Mouse (Mus musculus): ENCODE measurements around the gene Wwox. TPM values are rescaled to one million over a fixed set of nuclear protein-coding genes. Genes with fewer than 3 reads are reported as not detected.
A peak's percentile ranks its signal among the peaks of the same experiment; 100 is the strongest.

The Wwox gene
- polyA plus RNA-seq, 1 experiment from 2014 or later, result 10.2 TPM

GRCm38 (mm10) chr8:114923629-114924028 is 484.2 kb downstream of the Wwox start:
- H3K27me3 ChIP-seq, result peaks cover 20% of the 10 kb centered on the region; the same call in 1 of the 2 replicates
- H3K27ac ChIP-seq, result no peak overlapping the region
- no peaks in the 10 kb centered on the region for H3K36me3 ChIP-seq (ENCODE audit: poor library complexity, severe bottlenecking)
- H3K4me3 ChIP-seq, result no peak overlapping the region
- H3K4me2 ChIP-seq, result no peak overlapping the region
- no peak overlapping the region for H3K9ac ChIP-seq
- H3K9me3 ChIP-seq (replicated peaks), result no peaks in the 10 kb centered on the region
- no peak; the same call in 1 of the 2 replicates for ATAC-seq
- 67% methylated on average over 7 of the region's 7 CpGs for WGBS
- H3K4me1 ChIP-seq, result 0 out of 2 replicates have a peak, but pooled peaks cover 3% of the 10 kb centered on the region

GRCm38 (mm10) chr8:114927412-114927811 is 488.0 kb downstream of the Wwox start:
- Histone ChIP-seq H3K4me2 (no peak overlapping the region), H3K4me3 (no peak overlapping the region), H3K4me1 (peaks cover 6% of the 10 kb centered on the region; the same call in 1 of the 2 replicates), H3K9me3 (replicated peaks) (no peaks in the 10 kb centered on the region), H3K36me3 (ENCODE audit: poor library complexity, severe bottlenecking) (no peaks in the 10 kb centered on the region), H3K9ac (no peak overlapping the region), H3K27ac (no peak overlapping the region), H3K27me3 (peaks cover 43% of the 10 kb centered on the region)
- no peak for ATAC-seq
- 79% methylated on average over 8 of the region's 8 CpGs for WGBS

- 91% methylated on average over 4 of the region's 4 CpGs for WGBS
- no peak overlapping the region for H3K4me2 ChIP-seq
- no peak overlapping the region for H3K9ac ChIP-seq
Measured at GRCm38 (mm10) chr8:114927917-114928316, 488.5 kb downstream of the Wwox start.

GRCm38 (mm10) chr8:114929597-114929996 is 490.1 kb downstream of the Wwox start:
- Histone ChIP-seq H3K27me3 (peaks cover 49% of the 10 kb centered on the region), H3K27ac (no peak overlapping the region), H3K4me2 (no peak overlapping the region), H3K36me3 (ENCODE audit: poor library complexity, severe bottlenecking) (no peaks in the 10 kb centered on the region), H3K4me1 (peaks cover 7% of the 10 kb centered on the region; the same call in 1 of the 2 replicates), H3K4me3 (no peak overlapping the region), H3K9me3 (replicated peaks) (no peaks in the 10 kb centered on the region), H3K9ac (no peak overlapping the region)
- 95% methylated on average over 4 of the region's 4 CpGs for WGBS
- ATAC-seq, result no peak

More at GRCm38 (mm10) chr8:114927917-114928316, 488.5 kb downstream of the Wwox start:
- peaks cover 43% of the 10 kb centered on the region for H3K27me3 ChIP-seq
- H3K4me3 ChIP-seq, result no peak overlapping the region
- no peak for ATAC-seq
- peaks cover 7% of the 10 kb centered on the region; the same call in 1 of the 2 replicates for H3K4me1 ChIP-seq
- no peaks in the 10 kb centered on the region for H3K36me3 ChIP-seq (ENCODE audit: poor library complexity, severe bottlenecking)
- H3K27ac ChIP-seq, result no peak overlapping the region
- no peaks in the 10 kb centered on the region for H3K9me3 ChIP-seq (replicated peaks)

- Histone ChIP-seq H3K9me3 (replicated peaks) (no peaks in the 10 kb centered on the region), H3K27ac (no peak overlapping the region), H3K4me2 (peak overlapping the region; percentile 8; the same call in 1 of the 2 replicates), H3K27me3 (peaks cover 46% of the 10 kb centered on the region), H3K4me3 (no peak overlapping the region), H3K9ac (no peak overlapping the region), H3K36me3 (ENCODE audit: poor library complexity, severe bottlenecking) (no peaks in the 10 kb centered on the region), H3K4me1 (peaks cover 16% of the 10 kb centered on the region)
- 25% methylated on average over 18 of the region's 18 CpGs for WGBS
- no peak for ATAC-seq
Measured at GRCm38 (mm10) chr8:114932071-114932630, 492.7 kb downstream of the Wwox start.

- no peak overlapping the region for H3K27ac ChIP-seq
- WGBS, result 47% methylated on average over 1 of the region's 1 CpGs
Measured at GRCm38 (mm10) chr8:114933248-114933647, 493.8 kb downstream of the Wwox start.

GRCm38 (mm10) chr8:114936887-114937286 is 497.4 kb downstream of the Wwox start:
- Histone ChIP-seq H3K9me3 (replicated peaks) (no peaks in the 10 kb centered on the region), H3K4me2 (no peak overlapping the region), H3K4me1 (peaks cover 23% of the 10 kb centered on the region), H3K4me3 (no peak overlapping the region), H3K36me3 (ENCODE audit: poor library complexity, severe bottlenecking) (no peaks in the 10 kb centered on the region), H3K9ac (no peak overlapping the region), H3K27me3 (peaks cover 55% of the 10 kb centered on the region), H3K27ac (no peak overlapping the region)
- peak; percentile 93 for ATAC-seq
- WGBS, result 3% methylated on average over 10 of the region's 10 CpGs

More at GRCm38 (mm10) chr8:114933248-114933647, 493.8 kb downstream of the Wwox start:
- Histone ChIP-seq H3K27me3 (peaks cover 50% of the 10 kb centered on the region), H3K4me3 (no peak overlapping the region), H3K36me3 (ENCODE audit: poor library complexity, severe bottlenecking) (no peaks in the 10 kb centered on the region), H3K9me3 (replicated peaks) (no peaks in the 10 kb centered on the region), H3K4me2 (no peak overlapping the region), H3K9ac (no peak overlapping the region), H3K4me1 (peaks cover 24% of the 10 kb centered on the region)
- no peak for ATAC-seq

GRCm38 (mm10) chr8:114939338-114939737 is 499.9 kb downstream of the Wwox start:
- no peak for ATAC-seq
- Histone ChIP-seq H3K9ac (no peak overlapping the region), H3K36me3 (ENCODE audit: poor library complexity, severe bottlenecking) (no peaks in the 10 kb centered on the region), H3K27me3 (peaks cover 58% of the 10 kb centered on the region), H3K27ac (no peak overlapping the region), H3K4me3 (no peak overlapping the region), H3K9me3 (replicated peaks) (no peaks in the 10 kb centered on the region), H3K4me2 (no peak overlapping the region), H3K4me1 (peaks cover 16% of the 10 kb centered on the region)
- 90% methylated on average over 8 of the region's 8 CpGs for WGBS

- Histone ChIP-seq H3K4me3 (no peak overlapping the region), H3K9ac (no peak overlapping the region), H3K9me3 (replicated peaks) (no peaks in the 10 kb centered on the region), H3K4me2 (no peak overlapping the region), H3K36me3 (ENCODE audit: poor library complexity, severe bottlenecking) (no peaks in the 10 kb centered on the region), H3K27ac (no peak overlapping the region), H3K27me3 (peaks cover 56% of the 10 kb centered on the region), H3K4me1 (peaks cover 16% of the 10 kb centered on the region)
- no peak for ATAC-seq
- WGBS, result 92% methylated on average over 5 of the region's 5 CpGs
Measured at GRCm38 (mm10) chr8:114941096-114941495, 501.6 kb downstream of the Wwox start.

GRCm38 (mm10) chr8:114941644-114942043 is 502.2 kb downstream of the Wwox start:
- 92% methylated on average over 9 of the region's 9 CpGs for WGBS
- H3K9ac ChIP-seq, result no peak overlapping the region
- no peaks in the 10 kb centered on the region for H3K9me3 ChIP-seq (replicated peaks)
- no peak overlapping the region for H3K27ac ChIP-seq
- no peak for ATAC-seq
- peaks cover 56% of the 10 kb centered on the region for H3K27me3 ChIP-seq
- H3K4me1 ChIP-seq, result peaks cover 13% of the 10 kb centered on the region
- H3K4me2 ChIP-seq, result no peak overlapping the region
- H3K36me3 ChIP-seq (ENCODE audit: poor library complexity, severe bottlenecking), result no peaks in the 10 kb centered on the region
- H3K4me3 ChIP-seq, result no peak overlapping the region

- Histone ChIP-seq H3K9me3 (replicated peaks) (no peaks in the 10 kb centered on the region), H3K4me2 (no peak overlapping the region), H3K27ac (no peak overlapping the region), H3K9ac (no peak overlapping the region), H3K27me3 (peaks cover 10% of the 10 kb centered on the region), H3K4me1 (no peaks in the 10 kb centered on the region), H3K4me3 (no peak overlapping the region), H3K36me3 (ENCODE audit: poor library complexity, severe bottlenecking) (no peaks in the 10 kb centered on the region)
- ATAC-seq, result no peak
- 74% methylated on average over 6 of the region's 6 CpGs for WGBS
Measured at GRCm38 (mm10) chr8:114947921-114948320, 508.5 kb downstream of the Wwox start.

GRCm38 (mm10) chr8:114956377-114957168 is 517.1 kb downstream of the Wwox start:
- 84% methylated on average over 7 of the region's 8 CpGs for WGBS
- no peaks in the 10 kb centered on the region for H3K9me3 ChIP-seq (replicated peaks)

More at GRCm38 (mm10) chr8:114956377-114957168, 517.1 kb downstream of the Wwox start:
- H3K4me1 ChIP-seq, result no peaks in the 10 kb centered on the region
- H3K9ac ChIP-seq, result no peak overlapping the region
- no peaks in the 10 kb centered on the region for H3K27me3 ChIP-seq
- H3K27ac ChIP-seq, result no peak overlapping the region
- H3K4me2 ChIP-seq, result no peak overlapping the region
- H3K36me3 ChIP-seq (ENCODE audit: poor library complexity, severe bottlenecking), result no peaks in the 10 kb centered on the region
- no peak for ATAC-seq
- H3K4me3 ChIP-seq, result no peak overlapping the region

Measured in forebrain, embryonic 13.5 days (tissue).